Mouse (Mus musculus) kidney, adult 2 months (tissue): ENCODE data around the gene Pcp4l1.

Experiments used
- CTCF ChIP-seq: fragments of 200-500 bp; conservative IDR thresholded peaks from 2 replicates; pipeline ENCODE4 v1.5.1; 2011; ENCODE audit warnings: low read depth, mild to moderate bottlenecking, control low read depth, low read length, moderate library complexity, mixed read lengths; ENCODE audit not compliant: insufficient read depth, insufficient read length
- POLR2A ChIP-seq: fragments of 200-500 bp; IDR thresholded peaks from one replicate; pipeline ENCODE4 v1.6.1; 2011; ENCODE audit warnings: low read depth, low read length, control low read depth

DNA sequence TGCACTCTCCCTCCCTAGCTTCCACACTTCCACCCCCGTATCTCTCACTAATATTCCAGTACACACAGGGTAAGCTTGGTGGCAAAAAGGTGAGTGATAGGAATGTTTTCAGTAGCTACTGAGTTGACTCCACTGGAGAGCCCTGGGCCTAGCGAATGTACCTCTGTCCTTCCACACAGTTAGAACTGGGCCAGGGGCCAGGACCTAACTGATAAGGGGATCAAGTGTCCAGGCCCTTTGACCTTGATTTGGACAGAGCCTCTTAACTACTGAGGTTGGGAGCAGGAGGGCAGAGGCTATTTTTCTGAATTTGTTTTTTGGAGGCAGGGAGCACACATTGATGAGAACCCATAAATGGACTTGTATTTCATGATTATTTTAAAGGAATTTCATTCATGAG, 27.7 kb upstream of the Pcp4l1 start:
- no peak for TF ChIP-seq CTCF
- no peak for TF ChIP-seq POLR2A
